In the genomic region with DNA sequence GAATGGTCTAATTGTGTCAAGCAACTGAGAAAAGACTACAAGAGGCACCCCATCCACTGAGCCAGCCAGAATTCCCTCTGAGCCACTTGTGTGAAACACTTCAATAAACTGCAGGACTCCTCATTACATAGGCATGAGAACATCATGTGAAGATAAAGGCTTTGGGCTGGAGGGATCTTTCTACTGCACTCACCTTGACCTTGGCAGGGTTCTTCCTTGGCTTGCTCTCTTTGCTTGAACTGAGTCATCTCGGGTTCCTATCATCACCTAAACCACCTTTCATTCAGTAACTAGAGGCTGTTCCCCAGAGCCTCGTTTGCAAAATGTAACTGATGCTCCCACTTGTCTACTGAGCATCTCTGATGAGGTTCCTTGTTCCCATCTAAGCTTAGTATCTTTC, we compare ENCODE assay signal across 14 mouse cellular contexts.
"Had no signal": no experiment of that assay in that cellular context is flagged by ENCODE, and none has a peak within 500 bp of the region (broad histone marks: within the 10 kb centered on the region; RNA-seq: fewer than 3 reads in every experiment).

No protein-coding gene starts in this region.

- H3K4me3 ChIP-seq: midbrain, embryonic 10.5 days; midbrain, embryonic 12.5 days; neural tube, embryonic 12.5 days; stomach, embryonic 15.5 days had no signal

- H3K36me3 ChIP-seq: midbrain, embryonic 10.5 days; midbrain, embryonic 12.5 days; neural tube, embryonic 12.5 days; stomach, embryonic 15.5 days had no signal

- H3K9me3 ChIP-seq: midbrain, embryonic 10.5 days; midbrain, embryonic 12.5 days; neural tube, embryonic 12.5 days; stomach, embryonic 15.5 days had no signal

- H3K4me1 ChIP-seq: midbrain, embryonic 12.5 days; neural tube, embryonic 12.5 days; stomach, embryonic 15.5 days had no signal

- DNase-seq: lung, adult 18-20 months; lung, embryonic 14.5 days; lung, postnatal 10 days; lung, postnatal 4 days; midbrain, embryonic 14.5 days; right cerebral cortex, postnatal 14 days; thymus, adult 2 months; thymus, postnatal 25 days; thymus, postnatal 4 days had no signal

- H3K27ac ChIP-seq: midbrain, embryonic 10.5 days; midbrain, embryonic 12.5 days; neural tube, embryonic 12.5 days; stomach, embryonic 15.5 days; stomach, postnatal 0 days had no signal

- H3K27me3 ChIP-seq: midbrain, embryonic 12.5 days; neural tube, embryonic 12.5 days; stomach, embryonic 15.5 days had no signal
